Mouse (Mus musculus) bone marrow macrophage, adult 2 months (primary cell): ENCODE data around the gene Dcdc2a. TPM values are rescaled to one million over a fixed set of nuclear protein-coding genes. Genes with fewer than 3 reads are reported as not detected.
A peak's percentile ranks its signal among the peaks of the same experiment; 100 is the strongest.

Source experiments
- H3K27ac ChIP-seq: 2 replicates; pipeline ENCODE4 v1.5.1; 2012; ENCODE audit warnings: low read depth, low read length; ENCODE audit not compliant: insufficient read depth
- H3K4me1 ChIP-seq: 2 replicates; pipeline ENCODE4 v1.6.1; 2012; ENCODE audit warnings: low read length; ENCODE audit not compliant: control insufficient read depth, insufficient read depth
- H3K4me3 ChIP-seq: 2 replicates; pipeline ENCODE4 v1.5.1; 2012; ENCODE audit warnings: mild to moderate bottlenecking, low read length, moderate library complexity; ENCODE audit not compliant: insufficient read depth
- CTCF ChIP-seq: IDR thresholded peaks from 2 replicates; pipeline ENCODE4 v1.5.1; 2012; ENCODE audit warnings: low read depth, mild to moderate bottlenecking, low read length, moderate library complexity
- POLR2A ChIP-seq: IDR thresholded peaks from 2 replicates; pipeline ENCODE4 v1.6.1; 2012; ENCODE audit warnings: mild to moderate bottlenecking, low read depth, low read length, borderline replicate concordance
- polyA plus RNA-seq: library from polyadenylated mRNA; stranded (reverse); fragments of >200 nt; gene quantifications from 2 replicates; pipeline ENCODE4 v1.2.4, GENCODE M21; 2012; ENCODE audit not compliant: missing spikeins, insufficient read depth, insufficient read length

Dcdc2a gene
- not detected in 2 replicates for polyA plus RNA-seq

- H3K4me3 ChIP-seq, result peak within 1 kb of the TSS; percentile 43
Measured at GRCm38 (mm10) chr13:25055873-25056667, at the start of gene Dcdc2a. Dcdc2a (plus strand) TSS chr13:25056004.

GRCm38 (mm10) chr13:25007115-25007514, 48.7 kb upstream of the Dcdc2a start:
- Histone ChIP-seq H3K27ac (no peak overlapping the region), H3K4me1 (no peaks in the 10 kb centered on the region), H3K4me3 (no peak overlapping the region)
- TF ChIP-seq CTCF (no peak), POLR2A (no peak)

More at GRCm38 (mm10) chr13:25055873-25056667, at the start of gene Dcdc2a:
- no peak for TF ChIP-seq CTCF
- TF ChIP-seq POLR2A, result no peak
- Histone ChIP-seq H3K27ac (no peak within 1 kb of the TSS), H3K4me1 (no peaks in the 10 kb centered on the region)

GRCm38 (mm10) chr13:25018316-25018715, 37.5 kb upstream of the Dcdc2a start:
- Histone ChIP-seq H3K4me3 (no peak overlapping the region), H3K27ac (no peak overlapping the region), H3K4me1 (peaks cover 7% of the 10 kb centered on the region)
- TF ChIP-seq CTCF (no peak), POLR2A (no peak)

GRCm38 (mm10) chr13:25019793-25020539, 35.8 kb upstream of the Dcdc2a start, which contains the start of gene Mrs2:
Mrs2 (minus strand) TSS chr13:25020379.
- TF ChIP-seq POLR2A, result no peak
- no peak for TF ChIP-seq CTCF
- Histone ChIP-seq H3K4me3 (peak within 1 kb of the TSS; percentile 83), H3K4me1 (peaks cover 7% of the 10 kb centered on the region), H3K27ac (peak within 1 kb of the TSS; percentile 55)

GRCm38 (mm10) chr13:25020540-25020892, 35.3 kb upstream of the Dcdc2a start:
- no peak for TF ChIP-seq POLR2A
- TF ChIP-seq CTCF, result no peak
- H3K27ac ChIP-seq, result peak overlapping the region; percentile 55

GRCm38 (mm10) chr13:25022386-25022785, 33.4 kb upstream of the Dcdc2a start:
- Histone ChIP-seq H3K4me3 (no peak overlapping the region), H3K27ac (no peak overlapping the region), H3K4me1 (peaks cover 4% of the 10 kb centered on the region)
- TF ChIP-seq POLR2A, result no peak
- TF ChIP-seq CTCF, result no peak

More at GRCm38 (mm10) chr13:25020540-25020892, 35.3 kb upstream of the Dcdc2a start:
- Histone ChIP-seq H3K4me3 (peak overlapping the region; percentile 83), H3K4me1 (peaks cover 7% of the 10 kb centered on the region)

GRCm38 (mm10) chr13:25023129-25023528, 32.7 kb upstream of the Dcdc2a start:
- no peak overlapping the region for H3K4me3 ChIP-seq
- no peak overlapping the region for H3K27ac ChIP-seq
- peaks cover 4% of the 10 kb centered on the region for H3K4me1 ChIP-seq
- TF ChIP-seq POLR2A, result no peak
- no peak for TF ChIP-seq CTCF

GRCm38 (mm10) chr13:25024655-25025054, 31.1 kb upstream of the Dcdc2a start:
- no peak overlapping the region for H3K27ac ChIP-seq
- no peak overlapping the region for H3K4me3 ChIP-seq
- TF ChIP-seq CTCF (no peak), POLR2A (no peak)
- peaks cover 2% of the 10 kb centered on the region for H3K4me1 ChIP-seq

GRCm38 (mm10) chr13:25026409-25027113, 29.2 kb upstream of the Dcdc2a start:
- no peaks in the 10 kb centered on the region for H3K4me1 ChIP-seq
- H3K27ac ChIP-seq, result no peak overlapping the region
- no peak overlapping the region for H3K4me3 ChIP-seq
- TF ChIP-seq POLR2A, result no peak
- no peak for TF ChIP-seq CTCF

GRCm38 (mm10) chr13:25027114-25027425, 28.7 kb upstream of the Dcdc2a start:
- H3K27ac ChIP-seq, result no peak overlapping the region
- TF ChIP-seq CTCF (no peak), POLR2A (no peak)
- H3K4me1 ChIP-seq, result no peaks in the 10 kb centered on the region
- H3K4me3 ChIP-seq, result no peak overlapping the region
